Mouse (Mus musculus): ENCODE measurements around the gene Fbxl13.

Gene Fbxl13

DNA sequence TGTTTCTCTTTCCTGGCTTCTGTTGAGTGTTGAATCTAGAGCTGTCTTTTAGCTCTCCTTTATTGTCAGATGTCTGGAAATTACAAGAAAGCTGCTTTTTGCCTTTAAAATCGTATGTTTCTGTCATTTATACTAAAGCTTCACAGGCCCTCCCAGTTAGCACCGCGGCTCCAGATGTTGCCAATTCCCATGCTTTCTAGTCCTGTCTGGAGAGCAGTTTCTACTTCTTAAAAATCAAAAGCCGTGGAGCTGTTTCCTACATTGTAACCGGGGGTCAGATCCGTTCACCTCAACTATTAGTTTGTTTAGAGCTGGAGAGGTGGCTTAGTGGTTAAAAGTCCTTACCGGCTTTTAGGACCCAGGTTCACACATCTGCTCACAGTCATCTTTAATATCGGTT lies 162.2 kb downstream of the Fbxl13 start:
- no peak for DNase-seq (ENCODE audit: low spot score)

DNA sequence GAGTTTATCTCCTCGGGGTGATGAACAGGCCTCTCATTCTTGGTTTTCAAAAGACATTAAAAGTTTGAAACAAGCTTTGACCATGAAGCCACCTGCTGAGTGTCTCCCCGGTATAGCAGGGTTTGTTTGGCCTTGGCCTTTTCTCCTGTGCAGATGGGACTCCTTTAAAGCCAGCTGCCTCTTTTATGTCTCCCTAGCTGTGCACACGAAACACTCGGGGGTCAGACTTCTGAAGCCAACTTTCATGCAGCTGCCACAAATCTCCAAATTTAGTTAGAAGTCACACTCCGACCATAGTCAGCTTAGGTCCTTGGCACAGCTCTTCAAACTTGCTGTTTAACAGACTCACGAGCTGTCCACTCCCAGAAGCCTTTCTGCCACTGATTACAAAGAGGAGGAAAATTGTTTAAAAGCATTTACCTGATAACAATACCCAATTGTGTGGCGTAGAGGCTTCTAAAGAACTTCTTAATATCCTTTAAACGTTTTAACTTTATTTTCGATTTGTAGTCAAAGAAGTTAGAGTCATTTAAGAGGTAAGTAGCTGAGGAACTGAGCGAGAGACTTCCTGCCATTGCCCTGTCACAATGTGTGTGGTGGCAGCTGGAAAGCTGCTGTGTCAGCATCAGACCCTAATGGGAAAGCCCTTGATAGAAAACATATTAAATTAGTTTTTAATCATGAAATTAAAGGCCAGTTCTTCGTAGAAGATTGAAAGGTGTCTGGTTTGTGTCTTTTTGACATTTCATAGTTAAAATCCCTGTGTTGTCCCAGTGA lies 162.8 kb downstream of the Fbxl13 start:
- DNase-seq (ENCODE audit: low spot score), result no peak

DNA sequence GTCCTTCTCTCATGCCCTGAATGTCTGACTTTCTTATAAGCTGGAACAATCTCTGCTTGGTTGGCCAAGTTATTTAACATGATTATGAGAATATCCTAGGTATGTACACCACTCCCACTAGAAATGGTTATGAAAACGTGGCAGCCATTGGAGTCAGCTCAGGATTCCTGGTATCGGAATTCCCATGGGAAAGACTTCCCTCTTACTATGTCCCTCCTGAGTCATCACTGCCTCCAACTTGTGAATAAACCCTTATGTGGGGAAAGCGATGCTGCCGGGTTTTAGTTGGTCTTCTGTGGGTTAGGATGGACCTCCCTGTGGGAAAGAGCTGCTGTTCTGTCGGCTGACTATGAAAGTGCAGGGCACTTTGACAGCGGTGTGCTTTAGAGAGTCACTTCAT lies 163.9 kb downstream of the Fbxl13 start:
- no peak for DNase-seq (ENCODE audit: low spot score)

DNA sequence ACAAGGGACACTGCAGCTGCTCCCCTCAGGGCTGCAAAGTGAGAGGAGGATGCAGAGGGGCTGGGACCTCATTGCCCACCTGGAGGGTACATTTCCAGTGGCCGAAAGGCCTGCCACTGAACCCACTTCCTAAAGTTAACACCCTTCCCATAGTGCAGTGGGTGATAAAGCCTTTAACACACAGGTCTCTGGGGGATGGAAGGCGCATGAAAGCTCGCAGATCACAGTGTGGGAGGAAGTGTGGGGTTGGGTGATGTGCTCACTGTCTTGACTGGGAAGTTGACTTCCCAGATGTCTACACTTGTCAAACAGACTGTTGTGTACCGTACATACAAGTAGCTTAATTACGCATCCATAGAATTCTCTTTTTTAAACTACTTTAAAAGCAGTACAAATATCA lies 165.7 kb downstream of the Fbxl13 start:
- no peak for DNase-seq (ENCODE audit: low spot score)

DNA sequence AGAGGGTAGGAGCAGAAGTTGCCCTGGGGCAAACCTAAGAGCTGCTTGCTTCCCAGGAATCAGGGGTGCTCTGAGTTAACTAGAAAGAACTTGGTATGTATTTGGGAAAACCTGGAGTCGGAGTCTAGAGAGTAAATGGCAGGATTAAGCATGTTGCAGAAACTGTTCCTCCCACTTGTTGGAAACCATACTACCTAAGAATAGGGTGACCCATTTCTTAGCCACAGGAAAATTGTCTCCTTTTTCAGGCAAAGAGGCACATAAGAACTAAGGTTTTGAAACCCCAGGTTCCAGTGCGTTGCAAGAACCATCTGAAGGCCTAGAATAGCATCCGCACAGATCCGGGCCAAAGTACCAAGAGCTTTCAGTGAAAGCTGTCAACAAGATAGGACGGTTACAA lies 167.0 kb downstream of the Fbxl13 start:
- DNase-seq (ENCODE audit: low spot score), result no peak

DNA sequence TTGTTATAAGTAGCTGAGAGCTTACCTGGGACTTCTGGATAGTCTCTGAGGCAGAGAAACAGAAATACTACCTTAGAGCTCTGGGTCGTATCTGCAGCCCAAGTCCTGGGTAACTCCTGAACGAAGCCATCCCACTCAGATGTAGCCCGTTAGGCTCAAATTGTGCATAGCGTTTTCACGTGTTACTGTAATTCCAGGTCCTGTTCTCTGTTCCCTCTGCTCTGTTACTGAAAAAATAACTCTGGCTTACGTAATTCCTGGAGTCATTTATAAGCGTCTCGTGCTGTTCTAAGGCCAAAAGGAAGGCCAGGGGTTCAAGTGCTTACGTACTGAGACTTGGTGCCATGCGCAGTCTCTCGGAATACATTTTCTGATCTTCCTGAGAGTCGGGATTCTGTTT lies 177.3 kb downstream of the Fbxl13 start:
- no peak for DNase-seq (ENCODE audit: low spot score)

DNA sequence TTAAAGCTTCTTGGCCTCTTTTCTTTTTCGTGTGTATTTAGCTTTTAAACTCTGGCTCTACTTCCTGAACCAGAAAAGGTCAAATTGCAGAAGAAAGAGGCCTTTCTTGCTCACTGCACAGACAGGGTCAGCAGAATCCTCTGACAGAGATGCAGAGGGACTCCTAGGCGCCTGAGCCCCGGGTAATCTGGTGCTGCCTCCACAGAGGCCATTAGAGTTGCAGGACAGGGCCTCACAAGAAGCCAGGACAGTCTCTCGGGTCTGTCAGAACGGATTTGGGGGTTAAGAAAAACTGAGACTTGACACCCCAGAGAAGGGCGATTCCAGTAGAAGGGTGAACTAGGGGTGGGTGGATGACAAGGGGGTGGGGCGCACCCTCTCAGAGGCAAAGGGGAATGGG lies 178.0 kb downstream of the Fbxl13 start:
- no peak for DNase-seq (ENCODE audit: low spot score)

DNA sequence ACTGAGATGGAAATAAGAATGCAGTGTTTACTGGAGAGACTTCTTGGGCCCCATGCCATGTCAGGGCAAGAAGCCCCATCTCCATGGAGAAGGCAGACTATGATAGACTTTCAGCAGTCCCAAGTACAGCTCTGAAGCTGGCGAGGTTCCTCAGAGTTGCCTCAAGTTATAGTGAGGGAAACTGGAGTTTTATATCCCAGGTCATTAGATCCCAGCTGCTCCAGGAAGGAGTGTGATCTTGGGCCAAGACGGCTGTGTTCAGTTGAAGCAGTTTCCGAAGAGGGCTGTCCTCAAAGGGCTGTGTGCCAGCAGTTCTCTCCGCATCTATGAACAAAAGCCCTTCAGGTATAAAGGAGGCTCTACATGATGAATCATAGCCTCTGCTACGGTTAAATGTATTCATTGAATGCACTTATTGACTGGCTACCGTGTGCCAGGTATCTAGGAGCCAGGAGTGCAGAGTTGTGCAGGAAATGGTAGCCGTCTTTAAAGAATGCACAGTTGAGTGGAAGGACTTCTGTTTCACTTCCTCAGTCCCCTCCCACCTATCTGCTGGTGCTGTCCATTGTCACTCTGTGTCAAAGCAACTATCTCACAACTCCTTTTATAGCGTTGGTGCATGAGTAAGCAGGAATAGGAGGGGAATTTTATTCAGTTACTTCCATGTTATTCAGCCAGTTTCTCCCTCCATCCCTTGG lies 204.5 kb downstream of the Fbxl13 start:
- DNase-seq (ENCODE audit: low spot score), result no peak

DNA sequence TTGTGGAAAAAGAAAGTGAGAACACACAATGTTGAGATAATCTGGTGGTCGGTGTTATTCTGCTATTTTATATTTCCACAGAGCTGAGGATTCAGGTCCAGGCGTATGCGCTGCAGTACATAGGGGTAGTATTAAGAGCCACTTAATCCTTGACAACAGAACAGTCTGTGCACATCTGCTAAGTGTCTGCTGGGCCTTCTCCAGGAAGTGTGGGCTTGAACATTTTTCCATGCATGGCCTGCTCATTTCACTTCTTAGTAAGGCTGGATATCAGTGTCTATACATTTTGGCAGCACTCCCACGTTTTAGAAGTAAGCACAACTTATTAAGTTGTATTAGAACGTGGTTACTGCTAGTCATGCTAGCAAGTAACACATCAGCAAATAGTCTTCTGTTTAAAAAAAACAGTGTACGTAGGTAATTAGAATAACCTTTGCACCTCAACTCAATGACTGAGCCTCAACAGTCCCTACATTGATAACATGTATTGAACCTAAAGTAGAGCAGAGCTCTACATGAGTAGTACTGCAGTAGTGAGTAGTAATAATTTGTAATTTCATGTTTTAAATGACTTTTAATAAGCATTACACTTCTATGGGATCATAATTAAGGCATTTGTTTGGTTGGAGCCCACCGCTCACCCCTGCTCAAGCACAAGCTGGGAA lies 205.9 kb downstream of the Fbxl13 start:
- DNase-seq (ENCODE audit: low spot score), result no peak

DNA sequence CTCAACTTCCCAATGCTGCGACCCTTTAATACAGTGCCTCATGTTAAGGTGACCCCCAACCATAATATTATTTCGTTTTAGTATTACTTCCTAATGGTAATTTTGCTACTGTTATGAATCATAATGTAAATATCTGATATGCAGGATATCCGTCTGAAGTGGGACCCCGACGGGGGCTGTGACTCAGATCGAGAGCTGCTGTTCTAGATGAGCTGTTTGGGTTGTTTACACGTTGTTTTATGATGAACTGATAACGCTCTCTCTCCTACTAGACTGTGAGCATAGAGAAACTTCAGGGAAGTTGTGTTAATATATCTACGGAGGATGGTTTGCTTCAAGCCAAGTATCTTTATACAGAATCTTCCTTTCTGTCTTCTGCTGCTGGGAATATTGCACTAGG lies 207.0 kb downstream of the Fbxl13 start:
- DNase-seq (ENCODE audit: low spot score), result no peak

DNA sequence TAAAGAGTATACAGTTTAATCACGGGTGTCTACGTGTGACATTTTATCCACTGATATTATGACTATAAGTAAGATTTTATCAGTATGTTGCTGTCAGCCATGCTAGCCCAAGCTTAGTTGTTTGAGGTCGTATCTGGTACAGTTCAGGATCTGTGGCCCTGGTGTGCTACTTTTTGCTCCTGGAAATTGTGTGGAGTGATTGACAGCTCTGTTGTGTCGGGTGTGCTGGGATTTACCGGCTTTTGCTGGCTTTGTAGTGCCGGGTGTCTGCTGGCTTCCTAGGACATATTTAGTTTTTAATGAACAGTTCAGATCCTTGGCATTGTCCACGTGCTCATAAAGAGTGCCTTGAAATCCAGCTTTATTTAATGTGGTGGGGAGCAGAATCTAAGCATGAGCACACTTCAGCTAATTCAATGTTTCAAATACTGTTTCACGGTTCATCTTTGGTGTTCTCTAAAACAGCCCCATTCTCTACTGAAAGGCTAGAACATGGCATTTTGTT lies 208.9 kb downstream of the Fbxl13 start:
- DNase-seq (ENCODE audit: low spot score), result no peak

DNA sequence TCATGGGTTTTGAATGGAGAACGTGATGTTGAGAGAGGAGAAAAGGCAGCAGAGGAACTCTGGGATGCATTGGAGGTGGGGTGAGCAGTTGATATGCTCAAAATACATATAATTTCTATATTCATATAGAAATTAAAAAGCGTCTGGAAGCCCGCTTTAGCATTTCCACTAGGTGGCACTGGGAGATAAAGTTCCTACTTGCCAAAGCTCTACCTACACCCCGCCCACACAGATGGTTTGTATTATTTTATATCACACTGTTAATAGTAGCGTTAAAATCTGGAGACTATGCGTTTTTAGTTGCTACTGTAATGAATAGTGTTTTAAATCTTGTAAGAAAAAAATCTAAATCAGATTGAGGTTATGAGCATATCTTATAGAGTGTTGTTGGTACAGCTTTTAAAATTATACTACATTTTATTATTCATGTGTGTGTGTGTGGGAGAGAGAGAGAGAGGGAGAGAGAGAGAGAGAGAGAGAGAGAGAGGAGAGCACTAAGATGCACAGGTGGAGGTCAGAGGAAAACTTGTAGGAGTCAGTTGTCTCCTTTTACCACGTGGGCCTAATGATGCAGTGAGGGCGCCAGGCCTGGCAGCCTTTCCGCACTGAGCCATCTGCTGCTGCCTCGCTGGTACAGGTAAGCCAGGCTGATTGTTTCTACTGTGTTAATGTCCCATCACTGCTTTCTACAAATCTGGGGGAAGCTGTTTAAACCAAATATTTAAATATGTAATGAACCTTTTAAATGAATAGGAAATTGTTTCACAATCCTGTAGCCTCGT lies 211.1 kb downstream of the Fbxl13 start:
- no peak for DNase-seq (ENCODE audit: low spot score)
